Mouse (Mus musculus): ENCODE measurements around the gene Pdf. TPM values are rescaled to one million over a fixed set of nuclear protein-coding genes. Genes with fewer than 3 reads are reported as not detected.

Pdf gene
- polyA plus RNA-seq (2016; fragmentation: Nextera tagmentation; extraction: Ambion mirVana), result 58.2 and 61.4 TPM in 2 replicates

GRCm38 (mm10) chr8:107048061-107048941, at the start of gene Pdf:
TSS of gene Pdf (minus strand) at chr8:107048614.
- no peaks in the 10 kb centered on the region; the same call in 1 of the 2 replicates for H3K9me3 ChIP-seq
- H3K4me3 ChIP-seq (replicated peaks), result peak within 1 kb of the TSS; percentile 92
- H3K27ac ChIP-seq, result peak within 1 kb of the TSS; percentile 96
- ATAC-seq (ENCODE audit: insufficient number of reproducible peaks, insufficient read depth, low FRiP score, low TSS enrichment, low read depth), result peak; percentile 79; the same call in 1 of the 2 replicates
- H3K36me3 ChIP-seq, result peaks cover 82% of the 10 kb centered on the region
- H3K4me2 ChIP-seq, result peak within 1 kb of the TSS; percentile 89
- H3K4me1 ChIP-seq (replicated peaks), result peaks cover 17% of the 10 kb centered on the region
- H3K9ac ChIP-seq (replicated peaks), result peak within 1 kb of the TSS; percentile 90
- under 1% methylated on average over 87 of the region's 87 CpGs for WGBS
- no peaks in the 10 kb centered on the region for H3K27me3 ChIP-seq

GRCm38 (mm10) chr8:107096366-107097036, 48.1 kb upstream of the Pdf start, which contains the start of gene Terf2:
TSS of gene Terf2 (minus strand) at chr8:107096547.
- WGBS, result 4% methylated on average over 38 of the region's 39 CpGs
- Histone ChIP-seq H3K4me3 (replicated peaks) (peak within 1 kb of the TSS; percentile 88), H3K27me3 (no peaks in the 10 kb centered on the region), H3K9me3 (no peaks in the 10 kb centered on the region), H3K9ac (replicated peaks) (peak within 1 kb of the TSS; percentile 93), H3K27ac (peak within 1 kb of the TSS; percentile 92), H3K4me2 (peak within 1 kb of the TSS; percentile 68), H3K4me1 (replicated peaks) (peaks cover 14% of the 10 kb centered on the region; the same call in 1 of the 2 replicates), H3K36me3 (peaks cover 30% of the 10 kb centered on the region)
- ATAC-seq (ENCODE audit: insufficient number of reproducible peaks, insufficient read depth, low FRiP score, low TSS enrichment, low read depth), result peak; percentile 97

- H3K4me3 ChIP-seq (replicated peaks), result peak overlapping the region; percentile 88
- peak overlapping the region; percentile 92 for H3K27ac ChIP-seq
- peak; percentile 79; the same call in 1 of the 2 replicates for ATAC-seq (ENCODE audit: insufficient number of reproducible peaks, insufficient read depth, low FRiP score, low TSS enrichment, low read depth)
- peaks cover 14% of the 10 kb centered on the region; the same call in 1 of the 2 replicates for H3K4me1 ChIP-seq (replicated peaks)
- H3K9ac ChIP-seq (replicated peaks), result peak overlapping the region; percentile 93
- WGBS, result 1% methylated on average over 53 of the region's 53 CpGs
- H3K4me2 ChIP-seq, result peak overlapping the region; percentile 68
- no peaks in the 10 kb centered on the region for H3K27me3 ChIP-seq
- peaks cover 37% of the 10 kb centered on the region for H3K36me3 ChIP-seq
- H3K9me3 ChIP-seq, result no peaks in the 10 kb centered on the region
Measured at GRCm38 (mm10) chr8:107095717-107096365, 47.4 kb upstream of the Pdf start.

- Histone ChIP-seq H3K9me3 (peaks cover 11% of the 10 kb centered on the region), H3K4me2 (no peak overlapping the region), H3K27ac (no peak overlapping the region), H3K9ac (replicated peaks) (no peak overlapping the region), H3K4me1 (replicated peaks) (peaks cover 14% of the 10 kb centered on the region; the same call in 1 of the 2 replicates), H3K27me3 (no peaks in the 10 kb centered on the region), H3K4me3 (replicated peaks) (no peak overlapping the region), H3K36me3 (peaks cover 85% of the 10 kb centered on the region)
- no peak for ATAC-seq (ENCODE audit: insufficient number of reproducible peaks, insufficient read depth, low FRiP score, low TSS enrichment, low read depth)
- WGBS, result 96% methylated on average over 7 of the region's 7 CpGs
Measured at GRCm38 (mm10) chr8:107090531-107090930, 42.1 kb upstream of the Pdf start.

GRCm38 (mm10) chr8:107088526-107089063, 40.2 kb upstream of the Pdf start:
- H3K36me3 ChIP-seq, result peaks cover 84% of the 10 kb centered on the region
- no peaks in the 10 kb centered on the region for H3K27me3 ChIP-seq
- ATAC-seq (ENCODE audit: insufficient number of reproducible peaks, insufficient read depth, low FRiP score, low TSS enrichment, low read depth), result no peak
- H3K4me2 ChIP-seq, result no peak overlapping the region
- no peak overlapping the region for H3K27ac ChIP-seq
- no peak overlapping the region for H3K4me3 ChIP-seq (replicated peaks)
- no peaks in the 10 kb centered on the region for H3K4me1 ChIP-seq (replicated peaks)
- 95% methylated on average over 5 of the region's 5 CpGs for WGBS
- H3K9ac ChIP-seq (replicated peaks), result no peak overlapping the region
- H3K9me3 ChIP-seq, result peaks cover 11% of the 10 kb centered on the region

- Histone ChIP-seq H3K27ac (no peak overlapping the region), H3K9me3 (peaks cover 11% of the 10 kb centered on the region), H3K27me3 (no peaks in the 10 kb centered on the region), H3K9ac (replicated peaks) (no peak overlapping the region), H3K36me3 (peaks cover 84% of the 10 kb centered on the region), H3K4me3 (replicated peaks) (no peak overlapping the region), H3K4me1 (replicated peaks) (no peaks in the 10 kb centered on the region), H3K4me2 (no peak overlapping the region)
- ATAC-seq (ENCODE audit: insufficient number of reproducible peaks, insufficient read depth, low FRiP score, low TSS enrichment, low read depth), result no peak
- 96% methylated on average over 5 of the region's 5 CpGs for WGBS
Measured at GRCm38 (mm10) chr8:107086018-107086417, 37.6 kb upstream of the Pdf start.

- 95% methylated on average over 17 of the region's 17 CpGs for WGBS
Measured at GRCm38 (mm10) chr8:107085358-107085757, 36.9 kb upstream of the Pdf start.

GRCm38 (mm10) chr8:107076239-107076888, 27.9 kb upstream of the Pdf start:
- Histone ChIP-seq H3K9ac (replicated peaks) (no peak overlapping the region), H3K4me2 (no peak overlapping the region), H3K9me3 (no peaks in the 10 kb centered on the region), H3K27ac (no peak overlapping the region), H3K4me3 (replicated peaks) (no peak overlapping the region), H3K36me3 (peaks cover 96% of the 10 kb centered on the region), H3K4me1 (replicated peaks) (no peaks in the 10 kb centered on the region), H3K27me3 (no peaks in the 10 kb centered on the region)
- WGBS, result 89% methylated on average over 7 of the region's 7 CpGs
- no peak for ATAC-seq (ENCODE audit: insufficient number of reproducible peaks, insufficient read depth, low FRiP score, low TSS enrichment, low read depth)

More at GRCm38 (mm10) chr8:107085358-107085757, 36.9 kb upstream of the Pdf start:
- H3K4me2 ChIP-seq, result no peak overlapping the region
- peaks cover 84% of the 10 kb centered on the region for H3K36me3 ChIP-seq
- H3K9me3 ChIP-seq, result peaks cover 11% of the 10 kb centered on the region
- H3K9ac ChIP-seq (replicated peaks), result no peak overlapping the region
- no peak for ATAC-seq (ENCODE audit: insufficient number of reproducible peaks, insufficient read depth, low FRiP score, low TSS enrichment, low read depth)
- H3K4me3 ChIP-seq (replicated peaks), result no peak overlapping the region
- H3K27ac ChIP-seq, result no peak overlapping the region
- no peaks in the 10 kb centered on the region for H3K4me1 ChIP-seq (replicated peaks)
- no peaks in the 10 kb centered on the region for H3K27me3 ChIP-seq

GRCm38 (mm10) chr8:107074128-107074527, 25.7 kb upstream of the Pdf start:
- WGBS, result 89% methylated on average over 1 of the region's 1 CpGs
- peaks cover 94% of the 10 kb centered on the region for H3K36me3 ChIP-seq
- ATAC-seq (ENCODE audit: insufficient number of reproducible peaks, insufficient read depth, low FRiP score, low TSS enrichment, low read depth), result no peak

GRCm38 (mm10) chr8:107073706-107074105, 25.3 kb upstream of the Pdf start:
- WGBS, result 75% methylated on average over 4 of the region's 4 CpGs
- H3K4me3 ChIP-seq (replicated peaks), result no peak overlapping the region

More at GRCm38 (mm10) chr8:107074128-107074527, 25.7 kb upstream of the Pdf start:
- Histone ChIP-seq H3K27ac (no peak overlapping the region), H3K9ac (replicated peaks) (0 out of 2 replicates have a peak overlapping the region, but pooled peaks have one; percentile 18), H3K4me2 (no peak overlapping the region), H3K27me3 (no peaks in the 10 kb centered on the region), H3K4me1 (replicated peaks) (no peaks in the 10 kb centered on the region), H3K4me3 (replicated peaks) (no peak overlapping the region), H3K9me3 (no peaks in the 10 kb centered on the region)

More at GRCm38 (mm10) chr8:107073706-107074105, 25.3 kb upstream of the Pdf start:
- Histone ChIP-seq H3K36me3 (peaks cover 94% of the 10 kb centered on the region), H3K9ac (replicated peaks) (no peak overlapping the region), H3K9me3 (no peaks in the 10 kb centered on the region), H3K27ac (no peak overlapping the region), H3K4me1 (replicated peaks) (no peaks in the 10 kb centered on the region), H3K27me3 (no peaks in the 10 kb centered on the region), H3K4me2 (no peak overlapping the region)
- no peak for ATAC-seq (ENCODE audit: insufficient number of reproducible peaks, insufficient read depth, low FRiP score, low TSS enrichment, low read depth)

Data from limb, embryonic 12.5 days (tissue).